Mouse (Mus musculus) forelimb bud, embryonic 11.5 days (tissue): ENCODE results near the gene Olfr351.

Experiments
- DNase-seq: peaks from one replicate; pipeline ENCODE4 v3.0.0-alpha.2; 2012; ENCODE audit warnings: low read depth, low spot score

The Olfr351 gene

GRCm38 (mm10) chr2:36862560-36862959 lies at the start of gene Olfr351:
Gene Olfr351 (minus strand): TSS chr2:36862660.
- DNase-seq, result no peak

GRCm38 (mm10) chr2:36905380-36905779 lies 42.9 kb upstream of the Olfr351 start, which contains the start of gene Olfr354:
Gene Olfr354 (plus strand): TSS chr2:36905680.
- no peak for DNase-seq

- no peak for DNase-seq
These were observed 34.7 kb upstream of the Olfr351 start for GRCm38 (mm10) chr2:36897114-36897513.

- DNase-seq, result no peak
These were observed 30.4 kb upstream of the Olfr351 start, which contains the start of gene Olfr353 for GRCm38 (mm10) chr2:36892836-36893235. Gene Olfr353 (minus strand): TSS chr2:36892936.

- no peak for DNase-seq
These were observed 5.7 kb upstream of the Olfr351 start, which contains the start of gene Olfr352 for GRCm38 (mm10) chr2:36868160-36868559. Gene Olfr352 (plus strand): TSS chr2:36868460.

- DNase-seq, result no peak
These were observed 16.4 kb downstream of the Olfr351 start, which contains the start of gene Olfr350 for GRCm38 (mm10) chr2:36846010-36846409. Gene Olfr350 (plus strand): TSS chr2:36846310.

- no peak for DNase-seq
These were observed 45.5 kb downstream of the Olfr351 start, which contains the start of gene Olfr3 for GRCm38 (mm10) chr2:36816932-36817331. Gene Olfr3 (minus strand): TSS chr2:36817032.
